Mouse (Mus musculus) spleen, adult 2 months (tissue): ENCODE results near the gene Kazn.

ENCODE experiments used
- CTCF ChIP-seq: fragments of 200-500 bp; IDR thresholded peaks from 2 replicates; pipeline ENCODE4 v1.5.1; 2011; ENCODE audit warnings: mild to moderate bottlenecking, inconsistent platforms; ENCODE audit not compliant: insufficient read depth, insufficient read length, insufficient replicate concordance; ENCODE audit errors: extremely low read depth
- POLR2A ChIP-seq: fragments of 200-500 bp; IDR thresholded peaks from 2 replicates; pipeline ENCODE4 v1.6.1; 2011; ENCODE audit warnings: low read depth, low read length, inconsistent platforms

DNA sequence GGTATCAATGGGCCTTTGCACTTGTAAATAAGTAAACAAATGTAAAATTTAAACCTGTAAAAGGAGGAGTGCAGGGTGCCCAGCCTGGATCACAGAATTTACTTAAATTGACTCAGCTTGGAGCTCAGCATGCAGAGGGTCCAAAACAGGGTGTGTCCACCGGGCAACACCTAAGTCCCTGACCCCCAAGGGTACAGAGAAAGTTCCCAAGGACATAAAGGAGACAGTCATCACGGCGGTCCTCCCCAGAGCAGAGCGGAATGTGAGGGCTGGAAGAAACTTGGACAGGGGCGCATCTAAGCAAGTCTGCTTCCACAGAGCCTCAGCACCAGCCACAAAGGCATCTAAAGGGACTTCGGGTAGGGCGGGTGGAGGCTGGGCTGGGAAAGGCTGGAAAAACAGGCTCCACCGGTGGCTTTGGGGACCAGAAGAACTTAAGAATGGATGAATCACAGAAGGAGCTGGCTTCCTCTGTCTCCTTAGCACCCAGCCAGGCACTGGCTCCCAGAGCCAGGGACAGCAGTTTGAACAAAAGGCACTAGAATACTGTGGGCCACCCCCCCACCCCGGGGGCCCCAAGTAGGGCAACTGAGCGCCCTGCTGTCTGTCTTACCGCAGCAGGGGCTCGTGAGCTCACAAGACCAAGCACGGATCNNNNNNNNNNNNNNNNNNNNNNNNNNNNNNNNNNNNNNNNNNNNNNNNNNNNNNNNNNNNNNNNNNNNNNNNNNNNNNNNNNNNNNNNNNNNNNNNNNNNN, 10.2 kb downstream of the Kazn start:
- TF ChIP-seq CTCF (no peak), POLR2A (no peak)
